Mouse (Mus musculus): ENCODE measurements at regions not wholly inside any gene's neighbourhood (a gene's known extent, or its start where the extent isn't known, plus 50 kb on each side); places are given as distances from the start of the nearest gene placed in this dataset.

- DNase-seq (ENCODE audit: low spot score), result no peak
These were observed 744.6 kb downstream of the Inhba start for GRCm38 (mm10) chr13:16756264-16756663.

- no peak for DNase-seq (ENCODE audit: low spot score)
These were observed 748.4 kb downstream of the Inhba start for GRCm38 (mm10) chr13:16760045-16760444.

DNA sequence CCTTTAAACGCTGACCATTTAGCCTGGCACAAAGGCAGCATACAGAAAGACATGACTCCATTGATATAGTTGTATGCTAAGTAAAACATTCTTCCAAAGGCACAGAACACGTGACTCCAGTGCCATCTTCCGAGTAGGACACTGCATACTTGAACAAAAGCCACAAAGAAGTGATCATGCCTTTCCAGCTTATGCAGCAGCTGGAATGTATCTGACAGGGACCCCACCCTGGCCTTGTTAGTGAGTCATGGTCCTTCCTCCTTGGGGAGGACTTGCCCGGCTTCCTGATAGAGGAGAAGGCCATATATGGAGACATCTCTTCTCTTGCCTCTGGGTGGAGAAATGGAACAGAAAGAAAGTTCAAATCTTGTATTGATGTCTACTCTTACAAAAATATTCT lies 749.8 kb downstream of the Inhba start:
- DNase-seq (ENCODE audit: low spot score), result no peak

DNA sequence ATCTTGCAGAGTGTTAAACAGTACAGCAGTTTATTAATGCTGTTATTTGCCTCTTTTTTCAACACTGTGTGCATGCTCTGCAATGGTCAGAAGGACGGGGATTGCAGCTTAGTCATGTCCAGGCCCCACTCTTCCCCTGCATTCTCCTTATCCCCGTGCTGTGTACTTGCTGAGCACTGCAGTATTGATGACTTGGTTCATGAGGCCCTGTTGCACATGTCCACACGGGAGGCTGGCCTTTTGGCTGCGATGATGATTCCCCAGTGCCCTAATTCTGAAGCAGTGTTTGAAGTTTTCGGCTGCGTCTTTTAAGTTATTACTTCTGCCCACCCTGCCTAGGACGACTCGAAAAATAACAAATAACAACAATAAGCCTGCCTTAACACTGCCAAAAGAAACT lies 750.7 kb downstream of the Inhba start:
- no peak for DNase-seq (ENCODE audit: low spot score)

DNA sequence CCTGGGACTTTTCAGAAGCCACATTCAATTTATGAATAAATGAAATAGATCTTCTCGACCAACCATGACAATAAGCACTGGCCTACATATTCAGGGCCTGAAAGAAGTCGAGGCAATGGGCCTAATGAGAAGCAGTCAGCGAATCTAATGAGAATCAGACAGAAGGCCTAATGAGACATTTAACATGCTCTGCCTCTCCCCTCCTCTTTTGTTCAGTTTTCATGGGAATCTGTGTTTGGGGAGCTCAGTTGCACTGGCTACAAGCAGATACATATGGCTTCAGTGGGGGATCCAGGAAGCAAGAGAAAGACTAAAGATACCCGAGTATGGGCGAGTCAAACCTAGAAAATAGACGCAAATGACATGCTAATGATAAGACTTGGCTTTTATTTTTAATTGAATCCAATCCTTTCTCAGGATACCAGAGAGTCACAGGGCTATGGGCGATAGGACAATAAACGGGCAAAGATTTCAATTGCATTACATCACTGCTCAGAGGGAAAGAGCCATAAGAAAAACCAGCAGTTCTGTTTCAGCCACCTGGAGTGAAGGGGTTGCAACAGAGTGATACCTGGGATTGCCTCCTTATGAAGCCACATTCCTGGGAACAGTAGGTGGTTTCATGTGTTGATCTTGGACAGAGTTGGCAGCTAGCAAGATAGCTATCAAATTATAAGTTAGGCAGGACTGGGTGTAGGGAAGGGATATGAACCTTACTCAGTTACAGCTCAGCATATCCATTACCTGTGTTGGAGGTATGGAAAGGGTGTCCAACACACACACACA lies 751.3 kb downstream of the Inhba start:
- DNase-seq (ENCODE audit: low spot score), result peak; percentile 82

GRCm38 (mm10) chr13:16763746-16764145 lies 752.1 kb downstream of the Inhba start:
- peak; percentile 68 for DNase-seq (ENCODE audit: low spot score)

GRCm38 (mm10) chr13:16769409-16769808 lies 757.8 kb downstream of the Inhba start:
- DNase-seq (ENCODE audit: low spot score), result no peak

DNA sequence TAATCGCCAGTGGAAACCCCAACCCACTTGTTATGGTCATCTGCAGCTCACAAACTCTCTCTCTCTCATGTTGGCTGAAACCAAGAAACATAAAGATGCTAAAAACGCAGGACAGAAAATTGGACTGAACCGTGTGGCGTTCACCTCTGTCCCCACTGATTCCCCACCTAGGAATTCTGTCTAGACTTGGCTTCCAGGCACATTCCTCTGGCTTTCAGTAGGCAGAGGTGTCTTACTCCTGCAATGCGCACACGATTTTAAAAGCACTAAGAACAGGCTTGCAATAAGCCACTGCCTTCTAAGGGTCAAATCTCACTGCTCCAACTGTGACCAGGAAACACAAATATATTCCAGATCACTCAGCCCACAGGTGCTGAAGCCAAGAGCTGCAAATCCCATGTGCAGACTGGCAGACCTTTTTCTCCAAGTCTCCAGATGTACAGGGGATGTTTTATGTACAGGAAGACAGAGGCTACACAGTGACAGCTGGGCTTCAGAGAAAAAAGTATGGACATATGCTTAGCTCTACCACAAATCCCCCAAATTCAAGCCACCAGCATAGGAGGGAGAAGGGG lies 758.3 kb downstream of the Inhba start:
- DNase-seq (ENCODE audit: low spot score), result no peak

- DNase-seq (ENCODE audit: low spot score), result no peak
These were observed 760.2 kb downstream of the Inhba start for GRCm38 (mm10) chr13:16771845-16772244.

DNA sequence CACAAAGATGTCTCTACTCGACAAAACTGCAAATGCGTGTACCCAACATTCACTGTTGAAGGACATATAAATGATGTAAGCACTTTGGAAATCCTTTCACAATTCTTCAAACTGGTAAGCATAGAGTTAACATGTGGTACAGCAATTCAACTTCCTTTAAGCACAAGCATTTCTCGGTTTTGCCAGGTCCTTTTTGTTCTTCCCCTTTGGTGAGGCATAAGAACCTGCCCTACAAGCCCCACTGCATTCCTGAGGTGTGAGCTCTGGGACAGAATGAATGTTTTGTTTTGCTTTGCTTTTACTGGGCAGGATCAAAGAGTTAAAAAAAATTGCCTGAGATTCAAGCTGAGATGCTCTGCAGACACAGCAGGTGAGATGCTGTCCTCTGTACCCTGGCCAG lies 793.9 kb downstream of the Inhba start:
- no peak for DNase-seq (ENCODE audit: low spot score)

Measured in retina, embryonic 14.5 days (tissue).